Mouse (Mus musculus): ENCODE data around the gene Hypk. TPM values are rescaled to one million over a fixed set of nuclear protein-coding genes. Genes with fewer than 3 reads are reported as not detected.
A peak's percentile ranks its signal among the peaks of the same experiment; 100 is the strongest.

Hypk gene
- polyA plus RNA-seq, 1 experiment = 26.4 TPM

DNA sequence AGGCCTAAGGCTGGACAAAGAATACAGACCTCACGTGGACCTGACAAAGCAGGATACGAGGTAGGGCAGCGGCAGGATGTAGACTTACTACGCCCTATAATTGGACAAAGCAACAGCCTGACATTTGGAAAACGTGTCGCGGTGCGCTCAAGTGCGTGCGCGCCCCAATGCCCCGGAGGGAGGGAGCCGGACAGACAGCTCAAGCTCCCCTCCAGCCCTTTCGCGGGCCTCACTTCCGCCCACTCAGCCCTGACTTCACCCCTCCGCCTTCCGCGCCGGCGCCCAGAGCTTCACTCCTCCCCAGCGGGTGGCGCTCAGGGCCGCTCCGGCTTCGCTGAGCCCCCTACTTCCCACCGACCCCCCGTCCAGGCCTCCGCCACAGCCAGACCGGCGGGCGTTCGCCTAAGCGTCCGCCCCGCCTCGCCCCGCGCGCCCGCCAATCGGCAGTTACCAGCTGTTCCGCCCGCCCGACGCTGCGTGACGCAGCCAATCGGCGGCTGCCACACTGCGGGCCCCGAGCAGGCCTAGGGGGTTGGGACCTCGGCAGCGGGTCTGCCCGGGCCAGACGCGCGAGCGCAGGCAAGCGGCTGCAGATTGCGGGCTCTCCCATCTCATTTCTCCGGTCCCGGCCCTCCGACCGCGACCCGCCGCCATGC, 39.6 kb upstream of the Hypk start, which contains the start of the genes Pdia3 and Catsper2:
Gene Pdia3, plus strand, starts transcription at position 389 of the 656 bp plus-strand sequence.
Gene Catsper2, minus strand, starts transcription at position 406 of the 656 bp plus-strand sequence.
- Histone ChIP-seq H3K79me2 (ENCODE audit: control insufficient read depth, insufficient read depth) (peaks cover 46% of the 10 kb centered on the region), H3K4me2 (ENCODE audit: low read depth) (peak within 1 kb of the TSS; percentile 85), H3K4me3 (peak within 1 kb of the TSS; percentile 65), H3K36me3 (ENCODE audit: control insufficient read depth, insufficient read depth) (peaks cover 11% of the 10 kb centered on the region), H3K27me3 (ENCODE audit: control insufficient read depth, insufficient read depth, insufficient read length) (no peaks in the 10 kb centered on the region), H3ac (ENCODE audit: control insufficient read depth, insufficient read length) (peak within 1 kb of the TSS; percentile 92)
- peak in 2 of 3 experiments; percentile 71 to 75 for TF ChIP-seq MYOG (IDR thresholded peaks at IDR 0.05; ENCODE audit: control insufficient read depth in 1 of 3, insufficient read depth in 1 of 3, insufficient read length in 2 of 3, low read depth in 2 of 3)
- no peak for TF ChIP-seq USF1 (IDR thresholded peaks at IDR 0.05; ENCODE audit: low read depth)
- TF ChIP-seq POLR2A (IDR thresholded peaks at IDR 0.05; ENCODE audit: insufficient read length, low read depth) = peak; percentile 85
- TF ChIP-seq POLR2AphosphoS2 (IDR thresholded peaks at IDR 0.05; ENCODE audit: insufficient read length, low read depth) = peak; percentile 81
- TF ChIP-seq MYOD1 (IDR thresholded peaks at IDR 0.05; ENCODE audit: control insufficient read depth in 1 of 3, insufficient read length in 2 of 3, low read depth in 2 of 3) = peak in 2 of 3 experiments; percentile 30 to 73
- peak; percentile 18 for TF ChIP-seq SRF (IDR thresholded peaks at IDR 0.05; ENCODE audit: control insufficient read depth, insufficient read length, low read depth)
- no peak for TF ChIP-seq E2F4 (IDR thresholded peaks at IDR 0.05; ENCODE audit: insufficient read depth)

DNA sequence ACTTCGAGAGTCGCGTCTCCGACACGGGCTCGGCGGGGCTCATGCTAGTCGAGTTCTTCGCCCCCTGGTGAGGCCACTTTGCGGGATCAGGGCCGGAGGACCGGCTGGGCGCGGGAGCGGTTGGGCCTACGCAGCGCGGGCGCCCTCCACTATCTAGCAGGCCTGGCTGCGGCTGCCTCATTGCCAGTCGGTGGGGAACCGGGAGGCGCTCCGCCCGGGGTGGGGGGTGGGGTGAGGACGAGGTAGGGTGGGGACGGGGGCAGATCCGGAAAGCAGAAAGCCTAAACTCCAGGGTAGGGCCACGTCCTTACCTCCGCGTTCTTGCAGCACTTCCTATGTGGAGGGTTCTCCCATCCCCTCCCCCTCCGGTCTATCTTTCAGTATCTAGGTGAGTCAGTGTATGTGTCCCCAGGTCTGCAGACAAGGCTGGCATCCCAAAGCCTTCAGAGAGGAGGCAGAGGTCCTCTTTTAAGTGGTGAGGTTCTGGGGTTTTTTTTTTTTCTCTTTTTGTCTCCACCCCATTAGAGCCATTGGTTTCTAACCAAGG, 38.9 kb upstream of the Hypk start:
- Histone ChIP-seq H3K36me3 (ENCODE audit: control insufficient read depth, insufficient read depth) (peaks cover 11% of the 10 kb centered on the region), H3K4me2 (ENCODE audit: low read depth) (peak overlapping the region; percentile 65), H3K27me3 (ENCODE audit: control insufficient read depth, insufficient read depth, insufficient read length) (no peaks in the 10 kb centered on the region), H3ac (ENCODE audit: control insufficient read depth, insufficient read length) (peak overlapping the region; percentile 92), H3K79me2 (ENCODE audit: control insufficient read depth, insufficient read depth) (peaks cover 53% of the 10 kb centered on the region), H3K4me3 (peak overlapping the region; percentile 65)
- no peak for TF ChIP-seq POLR2A (IDR thresholded peaks at IDR 0.05; ENCODE audit: insufficient read length, low read depth)
- TF ChIP-seq REST (IDR thresholded peaks at IDR 0.05; ENCODE audit: insufficient read depth, insufficient read length) = no peak
- TF ChIP-seq CEBPB (IDR thresholded peaks at IDR 0.05; ENCODE audit: insufficient read depth, poor library complexity, severe bottlenecking) = no peak
- TF ChIP-seq MYOD1 (IDR thresholded peaks at IDR 0.05; ENCODE audit: control insufficient read depth in 1 of 3, insufficient read length in 2 of 3, low read depth in 2 of 3) = no peak
- no peak for TF ChIP-seq E2F4 (IDR thresholded peaks at IDR 0.05; ENCODE audit: insufficient read depth)
- no peak for TF ChIP-seq MAX (IDR thresholded peaks at IDR 0.05; ENCODE audit: low read depth)
- TF ChIP-seq TCF12 (IDR thresholded peaks at IDR 0.05; ENCODE audit: insufficient read depth, poor library complexity, severe bottlenecking) = no peak
- TF ChIP-seq SRF (IDR thresholded peaks at IDR 0.05; ENCODE audit: control insufficient read depth, insufficient read length, low read depth) = no peak
- no peak for TF ChIP-seq MYOG (IDR thresholded peaks at IDR 0.05; ENCODE audit: control insufficient read depth in 1 of 3, insufficient read depth in 1 of 3, insufficient read length in 2 of 3, low read depth in 2 of 3)
- no peak for TF ChIP-seq TCF3 (IDR thresholded peaks at IDR 0.05; ENCODE audit: insufficient read length, low read depth)
- no peak for TF ChIP-seq POLR2AphosphoS2 (IDR thresholded peaks at IDR 0.05; ENCODE audit: insufficient read length, low read depth)
- TF ChIP-seq USF1 (IDR thresholded peaks at IDR 0.05; ENCODE audit: low read depth) = no peak

DNA sequence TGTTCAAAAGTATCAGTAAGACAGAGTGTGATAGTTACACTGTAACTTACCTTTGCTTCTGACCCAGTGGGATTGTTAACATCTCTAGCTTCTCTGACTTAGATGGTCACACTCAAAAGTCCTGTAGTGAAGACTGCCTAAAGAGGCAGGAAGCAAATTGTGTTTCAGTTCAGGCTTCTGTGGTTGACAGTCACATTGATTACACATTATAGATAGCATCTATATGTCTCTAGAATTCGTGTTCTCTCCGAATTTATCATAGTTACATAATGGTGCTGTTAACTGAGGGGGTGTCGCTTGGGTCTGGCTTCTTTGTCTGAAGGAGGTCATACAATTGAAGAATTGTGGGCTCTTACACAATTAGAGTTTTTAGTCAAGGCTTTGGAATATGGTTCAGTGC, 38.0 kb upstream of the Hypk start:
- peak overlapping the region; percentile 65 for H3K4me2 ChIP-seq (ENCODE audit: low read depth)
- H3K4me3 ChIP-seq = peak overlapping the region; percentile 65
- no peak for TF ChIP-seq CEBPB (IDR thresholded peaks at IDR 0.05; ENCODE audit: insufficient read depth, poor library complexity, severe bottlenecking)
- no peak for TF ChIP-seq POLR2AphosphoS2 (IDR thresholded peaks at IDR 0.05; ENCODE audit: insufficient read length, low read depth)
- no peak for TF ChIP-seq REST (IDR thresholded peaks at IDR 0.05; ENCODE audit: insufficient read depth, insufficient read length)
- no peak for TF ChIP-seq MAX (IDR thresholded peaks at IDR 0.05; ENCODE audit: low read depth)
- TF ChIP-seq MYOD1 (IDR thresholded peaks at IDR 0.05; ENCODE audit: control insufficient read depth in 1 of 3, insufficient read length in 2 of 3, low read depth in 2 of 3) = no peak
- no peak for TF ChIP-seq POLR2A (IDR thresholded peaks at IDR 0.05; ENCODE audit: insufficient read length, low read depth)
- no peak for TF ChIP-seq E2F4 (IDR thresholded peaks at IDR 0.05; ENCODE audit: insufficient read depth)
- no peak for TF ChIP-seq SRF (IDR thresholded peaks at IDR 0.05; ENCODE audit: control insufficient read depth, insufficient read length, low read depth)
- TF ChIP-seq TCF3 (IDR thresholded peaks at IDR 0.05; ENCODE audit: insufficient read length, low read depth) = no peak
- TF ChIP-seq MYOG (IDR thresholded peaks at IDR 0.05; ENCODE audit: control insufficient read depth in 1 of 3, insufficient read depth in 1 of 3, insufficient read length in 2 of 3, low read depth in 2 of 3) = no peak
- H3K79me2 ChIP-seq (ENCODE audit: control insufficient read depth, insufficient read depth) = peaks cover 59% of the 10 kb centered on the region
- H3K27me3 ChIP-seq (ENCODE audit: control insufficient read depth, insufficient read depth, insufficient read length) = no peaks in the 10 kb centered on the region
- no peak overlapping the region for H3ac ChIP-seq (ENCODE audit: control insufficient read depth, insufficient read length)
- peaks cover 11% of the 10 kb centered on the region for H3K36me3 ChIP-seq (ENCODE audit: control insufficient read depth, insufficient read depth)

DNA sequence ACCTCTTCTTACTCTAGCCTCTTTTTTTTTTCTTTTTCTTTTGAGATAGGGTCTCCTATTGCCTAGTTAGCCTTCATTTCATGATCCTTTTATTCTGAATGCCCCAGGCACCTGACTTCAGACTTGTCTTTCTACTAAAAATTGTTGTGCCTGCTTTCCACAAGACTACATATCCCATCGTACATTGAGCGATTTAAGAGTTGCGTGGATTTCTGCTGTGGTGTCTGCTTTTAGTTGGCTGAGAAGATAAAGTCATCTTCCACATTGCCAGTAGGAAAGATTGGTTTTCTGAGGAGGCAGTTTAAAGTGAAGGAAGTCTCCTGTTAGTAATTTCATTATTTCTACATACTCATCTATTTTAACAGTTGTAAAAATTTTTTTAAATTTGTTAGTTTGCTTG, 37.5 kb upstream of the Hypk start:
- peak overlapping the region; percentile 65 for H3K4me2 ChIP-seq (ENCODE audit: low read depth)
- H3K4me3 ChIP-seq = peak overlapping the region; percentile 65
- TF ChIP-seq TCF12 (IDR thresholded peaks at IDR 0.05; ENCODE audit: insufficient read depth, poor library complexity, severe bottlenecking) = no peak
- TF ChIP-seq MAX (IDR thresholded peaks at IDR 0.05; ENCODE audit: low read depth) = no peak
- TF ChIP-seq REST (IDR thresholded peaks at IDR 0.05; ENCODE audit: insufficient read depth, insufficient read length) = no peak
- no peak for TF ChIP-seq POLR2A (IDR thresholded peaks at IDR 0.05; ENCODE audit: insufficient read length, low read depth)
- no peak for TF ChIP-seq MYOG (IDR thresholded peaks at IDR 0.05; ENCODE audit: control insufficient read depth in 1 of 3, insufficient read depth in 1 of 3, insufficient read length in 2 of 3, low read depth in 2 of 3)
- no peak overlapping the region for H3ac ChIP-seq (ENCODE audit: control insufficient read depth, insufficient read length)
- H3K27me3 ChIP-seq (ENCODE audit: control insufficient read depth, insufficient read depth, insufficient read length) = no peaks in the 10 kb centered on the region
- H3K79me2 ChIP-seq (ENCODE audit: control insufficient read depth, insufficient read depth) = peaks cover 63% of the 10 kb centered on the region
- H3K36me3 ChIP-seq (ENCODE audit: control insufficient read depth, insufficient read depth) = peaks cover 11% of the 10 kb centered on the region

Measured in myocyte (in vitro differentiated cells).